Mouse (Mus musculus) gastrocnemius, postnatal 36 days (tissue): Measurements from ENCODE around the gene Rtp2. TPM values are rescaled to one million over a fixed set of nuclear protein-coding genes. Genes with fewer than 3 reads are reported as not detected.
A peak's percentile ranks its signal among the peaks of the same experiment; 100 is the strongest.

Experiments used
- DNase-seq, 2 experiments: peaks; one replicate each; pipeline ENCODE4 v3.0.0; 2022
- intact Hi-C: fragments of 180-260 bp; cut with DNase I; formaldehyde crosslinking; loops from one replicate; pipeline ENCODE4 v1.15.1; 2025
- total RNA-seq, 2 experiments: library from RNA; stranded (reverse); gene quantifications; 2 replicates each; pipeline ENCODE4 v1.2.3; 2021

Rtp2 gene
- total RNA-seq, 2 experiments from 2014 or later, result not detected

- peak; percentile 25 to 46 for DNase-seq
- intact Hi-C loops, result loop anchor here (2.0 kb wide), 1 partner anchor 347 kb away; no protein-coding TSS in a partner anchor
Observed at GRCm38 (mm10) chr16:23897984-23898586, 34.1 kb downstream of the Rtp2 start.

DNA sequence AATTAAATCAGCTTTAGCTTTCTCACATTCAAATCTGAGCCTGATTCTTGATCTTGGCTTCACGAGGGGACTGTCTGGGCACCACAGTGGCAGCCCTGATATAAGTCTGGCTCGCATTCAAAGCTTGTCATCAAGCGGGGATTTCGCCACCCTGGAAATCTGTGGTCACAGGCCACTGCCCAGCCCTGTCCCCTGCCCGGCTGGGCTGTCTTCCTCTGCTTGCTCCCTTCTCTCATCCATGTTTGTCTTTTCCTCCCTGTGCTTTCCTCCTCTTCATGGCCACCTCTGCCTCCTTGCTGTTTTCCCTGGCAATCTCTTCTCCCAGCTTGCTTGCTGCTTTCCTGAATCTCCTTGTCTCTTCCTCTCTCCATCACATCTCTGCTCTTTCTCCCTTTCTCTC is 34.7 kb downstream of the Rtp2 start:
- intact Hi-C loops, result no loop called here
- no peak for DNase-seq

GRCm38 (mm10) chr16:23895135-23895534 is 37.1 kb downstream of the Rtp2 start:
- intact Hi-C loops, result no loop called here
- no peak for DNase-seq

GRCm38 (mm10) chr16:23890636-23891035 is 41.6 kb downstream of the Rtp2 start, which contains the start of gene Sst:
Gene Sst (minus strand): TSS chr16:23890958.
- intact Hi-C loops, result no loop called here
- no peak for DNase-seq

- DNase-seq, result no peak
- intact Hi-C loops, result no loop called here
Observed at GRCm38 (mm10) chr16:23890151-23890550, 42.0 kb downstream of the Rtp2 start.

- intact Hi-C loops, result no loop called here
- no peak for DNase-seq
Observed at GRCm38 (mm10) chr16:23887910-23888579, 44.1 kb downstream of the Rtp2 start.

GRCm38 (mm10) chr16:23885098-23885497 is 47.1 kb downstream of the Rtp2 start:
- intact Hi-C loops, result no loop called here
- DNase-seq, result no peak

Other genes starting within 250 kb of the Rtp2 start
- not detected for gene Sst, start 41.4 kb downstream of the Rtp2 start, total RNA-seq
- not detected for gene Gm37419, start 56.1 kb upstream of the Rtp2 start, total RNA-seq
- gene Bcl6, start 56.5 kb upstream of the Rtp2 start, total RNA-seq, result 10 to 100 TPM; 40.7 to 68.1 TPM